Mouse (Mus musculus) cortical plate, adult 2 months (tissue): ENCODE measurements around the gene Car6. TPM values are rescaled to one million over a fixed set of nuclear protein-coding genes. Genes with fewer than 3 reads are reported as not detected.

Experiments used
- H3K27ac ChIP-seq: fragments of 200-500 bp; 2 replicates; pipeline ENCODE4 v1.5.1; 2012; ENCODE audit warnings: low read length, control low read depth, inconsistent platforms; ENCODE audit not compliant: insufficient read depth
- H3K4me1 ChIP-seq: fragments of 200-500 bp; 2 replicates; pipeline ENCODE4 v1.6.1; 2011; ENCODE audit warnings: low read length; ENCODE audit not compliant: control insufficient read depth, insufficient read depth
- H3K4me3 ChIP-seq: fragments of 200-500 bp; 2 replicates; pipeline ENCODE4 v1.5.1; 2011; ENCODE audit warnings: mild to moderate bottlenecking, low read length, control low read depth; ENCODE audit not compliant: insufficient read depth
- CTCF ChIP-seq: fragments of 200-500 bp; IDR thresholded peaks from 2 replicates; pipeline ENCODE4 v1.5.1; 2011; ENCODE audit warnings: mild to moderate bottlenecking, control low read depth, low read length; ENCODE audit not compliant: insufficient read depth; ENCODE audit errors: extremely low read depth
- POLR2A ChIP-seq: fragments of 200-500 bp; IDR thresholded peaks from 2 replicates; pipeline ENCODE4 v1.6.1; 2011; ENCODE audit warnings: mild to moderate bottlenecking, low read length, control low read depth; ENCODE audit not compliant: insufficient read depth; ENCODE audit errors: extremely low read depth
- polyA plus RNA-seq: library from polyadenylated mRNA; depleted of rRNA; stranded (reverse); fragments of >200 nt; gene quantifications from 2 replicates; pipeline ENCODE4 v1.2.3, GENCODE M21; 2012

Gene Car6
- polyA plus RNA-seq, 1 experiment, result not detected

DNA sequence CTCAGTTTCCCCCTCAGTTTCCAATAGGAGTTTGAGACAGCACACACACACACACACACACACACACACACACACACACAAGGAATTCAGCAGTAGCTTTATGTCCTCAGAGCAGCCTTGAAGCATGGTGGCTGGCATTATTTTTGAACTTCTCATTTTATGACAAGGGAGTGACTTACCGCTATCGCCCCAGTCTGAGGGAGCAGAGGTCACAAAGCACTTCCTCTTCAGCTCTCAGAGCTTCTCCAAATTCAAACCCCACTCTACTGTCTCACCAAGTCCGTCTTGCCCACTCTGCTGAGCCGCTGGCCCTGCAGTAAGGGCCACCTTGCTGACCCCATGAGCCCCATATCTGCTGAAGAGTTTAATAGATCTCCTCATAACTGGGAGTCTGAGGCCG lies 1.6 kb upstream of the Car6 start:
- H3K27ac ChIP-seq, result no peak overlapping the region
- no peaks in the 10 kb centered on the region for H3K4me1 ChIP-seq
- no peak overlapping the region for H3K4me3 ChIP-seq
- no peak for TF ChIP-seq CTCF
- TF ChIP-seq POLR2A, result no peak

DNA sequence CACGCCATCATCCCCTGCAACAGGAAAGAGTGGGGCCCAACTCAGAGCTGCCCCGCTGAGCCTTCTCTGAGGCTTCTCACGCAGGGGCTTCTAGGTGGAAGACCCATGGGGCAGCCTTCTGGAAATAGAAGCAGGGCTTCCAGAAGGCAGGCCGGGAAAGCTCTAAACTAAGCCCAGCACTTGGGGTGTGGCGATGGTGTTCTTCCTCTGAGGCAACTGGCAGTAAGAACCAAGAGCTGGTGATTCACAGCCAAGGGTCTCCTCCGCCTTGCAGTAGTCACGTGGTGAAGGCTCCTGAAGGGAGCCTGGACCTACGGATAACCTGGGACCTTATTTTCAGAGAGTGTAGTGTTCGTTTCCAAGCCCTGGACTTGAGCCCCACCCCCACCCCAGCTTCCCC lies 2.9 kb downstream of the Car6 start:
- H3K4me1 ChIP-seq, result no peaks in the 10 kb centered on the region
- no peak overlapping the region for H3K4me3 ChIP-seq
- TF ChIP-seq CTCF (no peak), POLR2A (no peak)
- H3K27ac ChIP-seq, result no peak overlapping the region

DNA sequence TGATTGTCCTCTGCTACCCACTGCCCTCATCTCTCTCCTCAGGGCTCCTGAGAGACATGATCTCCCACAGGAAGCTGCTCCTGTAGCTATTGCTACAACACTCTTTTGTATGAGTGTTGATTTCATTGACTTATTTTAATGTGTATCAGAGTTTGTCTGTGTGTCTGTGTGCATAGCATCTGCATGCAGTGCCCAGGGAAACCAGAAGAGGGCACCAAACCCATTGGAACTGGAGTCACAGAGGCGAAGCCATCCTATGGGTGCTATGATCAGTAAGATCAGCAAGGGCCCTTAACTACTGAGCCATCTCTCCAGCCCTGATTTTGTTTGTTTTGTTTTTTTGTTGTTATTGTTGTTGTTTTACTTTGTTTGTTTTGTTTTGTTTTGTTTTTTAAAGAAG lies 7.2 kb downstream of the Car6 start:
- no peaks in the 10 kb centered on the region for H3K4me1 ChIP-seq
- TF ChIP-seq CTCF (peak; percentile 56), POLR2A (no peak)
- H3K27ac ChIP-seq, result no peak overlapping the region
- no peak overlapping the region for H3K4me3 ChIP-seq

- Histone ChIP-seq H3K4me3 (no peak overlapping the region), H3K4me1 (no peaks in the 10 kb centered on the region), H3K27ac (no peak overlapping the region)
- no peak for TF ChIP-seq POLR2A
- no peak for TF ChIP-seq CTCF
These were observed 8.9 kb downstream of the Car6 start for GRCm38 (mm10) chr4:150192199-150192598.

DNA sequence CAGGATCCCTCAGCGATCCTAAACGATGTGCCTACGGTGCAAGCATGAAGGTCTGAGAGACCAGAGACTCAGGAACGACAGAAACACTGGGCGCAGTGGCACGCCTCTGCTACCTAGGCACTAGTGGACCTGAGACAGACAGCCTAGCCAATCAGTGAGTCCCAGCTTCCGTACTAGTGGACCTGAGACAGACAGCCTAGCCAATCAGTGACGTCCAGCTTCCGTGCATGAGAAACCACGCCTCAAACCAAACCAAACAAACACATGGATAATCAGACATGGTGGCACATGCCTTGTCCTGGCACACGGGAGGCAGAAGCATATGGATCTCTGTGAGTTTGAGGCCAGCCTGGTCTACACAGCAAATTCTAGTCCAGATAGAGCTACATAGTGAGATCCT lies 12.9 kb downstream of the Car6 start:
- Histone ChIP-seq H3K27ac (no peak overlapping the region), H3K4me1 (no peaks in the 10 kb centered on the region), H3K4me3 (no peak overlapping the region)
- TF ChIP-seq POLR2A (no peak), CTCF (no peak)

DNA sequence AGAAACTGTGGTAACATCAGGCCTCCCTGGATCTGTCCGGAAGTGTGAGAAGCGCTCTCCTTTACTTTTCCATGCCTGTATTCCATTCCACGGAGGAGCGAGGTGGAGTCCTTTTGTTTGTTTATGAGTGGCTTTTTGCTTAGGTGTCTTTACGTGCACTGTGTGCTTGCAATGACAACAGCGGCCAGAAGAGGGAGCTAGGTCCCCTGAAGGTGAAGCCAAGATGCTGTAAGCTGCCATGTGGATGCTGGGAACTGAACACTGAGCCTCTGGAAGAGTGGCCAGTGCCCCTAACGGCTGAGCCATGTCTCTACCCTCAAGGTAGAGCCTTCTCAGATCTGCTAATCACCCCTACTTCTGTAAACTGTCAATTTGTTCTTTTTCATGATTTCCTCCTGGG lies 19.8 kb downstream of the Car6 start:
- TF ChIP-seq CTCF, result 0 out of 2 replicates have a peak, but pooled peaks have one; percentile 4
- no peak for TF ChIP-seq POLR2A
- no peak overlapping the region for H3K4me3 ChIP-seq
- H3K4me1 ChIP-seq, result no peaks in the 10 kb centered on the region
- no peak overlapping the region for H3K27ac ChIP-seq

- TF ChIP-seq POLR2A (no peak), CTCF (no peak)
- no peaks in the 10 kb centered on the region for H3K4me1 ChIP-seq
- H3K4me3 ChIP-seq, result no peak overlapping the region
- no peak overlapping the region for H3K27ac ChIP-seq
These were observed 23.0 kb downstream of the Car6 start for GRCm38 (mm10) chr4:150178131-150178530.

- H3K27ac ChIP-seq, result no peak overlapping the region
- no peak for TF ChIP-seq CTCF
- no peak for TF ChIP-seq POLR2A
These were observed 24.0 kb downstream of the Car6 start for GRCm38 (mm10) chr4:150177122-150177521.

DNA sequence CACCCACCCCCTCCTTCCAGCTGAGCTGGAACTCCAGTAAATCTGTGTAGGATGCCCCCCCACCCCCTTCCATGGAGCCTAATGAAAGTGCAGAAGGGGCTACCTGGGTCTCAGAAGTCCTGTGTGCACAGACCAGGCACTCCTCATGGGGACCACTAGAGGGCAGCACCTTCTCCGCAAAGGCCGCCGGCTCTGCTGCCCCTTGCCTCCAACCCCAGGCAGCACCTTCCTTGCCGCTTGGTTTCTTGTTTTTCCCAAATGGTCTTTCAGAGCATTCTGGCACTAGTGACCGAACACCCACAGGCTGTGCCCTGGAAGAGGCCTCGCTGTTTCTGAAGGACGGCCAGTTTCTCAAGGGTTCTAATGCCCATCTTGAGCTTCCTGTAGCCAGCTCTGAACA lies 24.6 kb downstream of the Car6 start:
- Histone ChIP-seq H3K4me3 (no peak overlapping the region), H3K27ac (no peak overlapping the region), H3K4me1 (no peaks in the 10 kb centered on the region)
- TF ChIP-seq POLR2A (no peak), CTCF (peak; percentile 80)

More at GRCm38 (mm10) chr4:150177122-150177521, 24.0 kb downstream of the Car6 start:
- H3K4me3 ChIP-seq, result no peak overlapping the region
- H3K4me1 ChIP-seq, result no peaks in the 10 kb centered on the region

GRCm38 (mm10) chr4:150174027-150174426 lies 27.1 kb downstream of the Car6 start:
- Histone ChIP-seq H3K27ac (no peak overlapping the region), H3K4me1 (no peaks in the 10 kb centered on the region), H3K4me3 (no peak overlapping the region)
- TF ChIP-seq POLR2A (no peak), CTCF (no peak)
